Mouse (Mus musculus): ENCODE measurements around the gene Edc3. TPM values are rescaled to one million over a fixed set of nuclear protein-coding genes. Genes with fewer than 3 reads are reported as not detected.

The Edc3 gene
- polyA plus RNA-seq, 1 experiment from 2014 or later, result 13.8 TPM

DNA sequence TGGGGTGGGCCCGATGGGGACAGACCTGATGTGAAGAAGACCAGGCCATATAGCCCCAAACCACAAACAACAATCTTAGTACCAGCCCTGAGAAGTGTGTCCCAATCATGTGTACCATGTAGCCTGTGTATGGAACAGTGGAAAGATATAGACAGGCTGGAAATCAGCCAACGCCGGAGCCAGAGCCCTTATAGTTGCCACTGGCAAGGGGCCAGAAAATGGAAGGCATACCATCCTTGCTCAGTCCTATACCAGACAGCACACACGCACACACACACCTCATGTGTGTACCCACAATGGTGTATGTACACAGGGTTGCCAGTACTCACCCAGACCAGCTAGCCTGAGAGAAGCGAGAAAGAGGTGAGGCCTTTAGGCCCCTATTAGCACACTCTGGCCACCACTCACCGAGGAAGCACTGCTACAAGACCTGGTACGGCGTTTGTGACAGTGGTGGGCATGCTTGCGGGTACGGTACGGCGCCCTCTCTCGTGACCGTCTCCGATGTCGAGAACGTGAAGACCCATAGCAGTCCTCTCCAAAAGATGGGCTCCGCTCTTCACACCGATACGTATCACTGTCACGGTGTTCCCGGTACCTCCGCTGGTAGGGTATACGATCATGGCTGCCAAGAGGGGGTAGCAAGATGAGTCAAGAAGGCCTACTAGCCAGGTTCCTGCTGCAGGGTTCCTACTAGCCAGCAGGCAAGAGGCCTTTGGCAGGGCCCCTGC lies 52.2 kb downstream of the Edc3 start:
- Histone ChIP-seq H3K27ac (replicated peaks) (peak overlapping the region; percentile 99), H3K4me1 (replicated peaks) (peaks cover 76% of the 10 kb centered on the region)

DNA sequence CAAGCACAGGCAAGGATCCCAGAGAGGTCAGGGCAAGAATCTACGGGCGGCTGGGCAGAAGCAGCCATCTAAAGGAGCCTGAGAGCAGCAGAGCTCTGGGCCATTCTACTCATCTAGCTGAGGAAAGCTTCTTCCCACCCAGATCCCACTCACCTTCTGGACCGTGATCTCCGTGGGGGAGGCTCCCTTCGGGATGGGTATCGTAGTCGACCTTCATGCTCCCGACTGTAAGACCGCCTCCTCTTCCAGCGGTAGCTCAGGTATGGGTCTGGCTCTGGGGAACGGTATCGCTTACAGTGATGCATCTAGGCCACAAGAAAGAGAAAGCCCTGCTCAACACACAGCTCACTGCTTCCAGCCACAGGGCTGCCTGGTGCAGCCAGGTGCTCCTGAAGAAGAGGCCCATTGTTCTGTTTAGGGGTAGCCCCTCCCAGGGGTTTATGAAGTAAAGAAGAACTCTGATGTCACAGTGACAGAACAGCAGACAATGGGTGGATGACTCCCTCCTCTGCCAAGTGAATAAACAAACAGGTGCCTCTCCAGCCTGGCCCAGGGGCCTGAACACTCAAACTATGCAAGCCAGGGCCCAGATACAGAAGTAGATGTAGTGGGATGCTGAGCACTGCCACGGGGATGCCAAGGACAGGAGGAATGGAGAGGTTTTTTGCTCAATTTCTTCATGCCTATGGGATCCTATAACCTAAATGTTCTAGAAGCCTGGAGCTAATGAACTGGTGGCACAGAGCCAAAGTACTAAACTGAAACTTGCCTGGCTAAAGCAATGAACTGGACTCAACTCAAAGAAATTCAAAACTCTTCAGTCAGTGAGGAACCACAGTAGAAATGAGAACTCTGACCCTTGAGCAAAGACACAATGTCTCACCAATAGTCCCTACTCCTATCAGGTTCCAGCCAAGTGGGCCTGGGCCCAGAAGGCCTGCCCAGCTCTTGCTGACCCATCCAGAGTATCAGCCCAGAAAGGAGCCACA lies 53.5 kb downstream of the Edc3 start:
- Histone ChIP-seq H3K4me2 (peak overlapping the region; percentile 93), H3K9me3 (replicated peaks) (no peaks in the 10 kb centered on the region), H3K4me3 (replicated peaks) (peak overlapping the region; percentile 85), H3K4me1 (replicated peaks) (peaks cover 87% of the 10 kb centered on the region), H3K27ac (replicated peaks) (peak overlapping the region; percentile 99), H3K36me3 (replicated peaks) (peaks cover 60% of the 10 kb centered on the region), H3K27me3 (0 out of 2 replicates have a peak, but pooled peaks cover 3% of the 10 kb centered on the region), H3K9ac (peak overlapping the region; percentile 95)
- ATAC-seq (ENCODE audit: insufficient read depth), result no peak
- WGBS (ENCODE audit: insufficient replicate concordance), result 89% methylated on average over 13 of the region's 13 CpGs

More for the DNA sequence above, 52.2 kb downstream of the Edc3 start:
- peaks cover 72% of the 10 kb centered on the region for H3K36me3 ChIP-seq (replicated peaks)
- no peaks in the 10 kb centered on the region for H3K9me3 ChIP-seq (replicated peaks)
- no peaks in the 10 kb centered on the region for H3K27me3 ChIP-seq
- no peak for ATAC-seq (ENCODE audit: insufficient read depth)
- H3K9ac ChIP-seq, result no peak overlapping the region
- 95% methylated on average over 24 of the region's 24 CpGs for WGBS (ENCODE audit: insufficient replicate concordance)
- peak overlapping the region; percentile 60 for H3K4me2 ChIP-seq
- H3K4me3 ChIP-seq (replicated peaks), result peak overlapping the region; percentile 4; the same call in 1 of the 2 replicates

GRCm38 (mm10) chr9:57762563-57762991 lies 54.2 kb downstream of the Edc3 start:
- H3K9me3 ChIP-seq (replicated peaks), result no peaks in the 10 kb centered on the region
- H3K4me3 ChIP-seq (replicated peaks), result peak overlapping the region; percentile 85
- H3K9ac ChIP-seq, result peak overlapping the region; percentile 95
- ATAC-seq (ENCODE audit: insufficient read depth), result no peak
- H3K4me2 ChIP-seq, result peak overlapping the region; percentile 93
- peaks cover 53% of the 10 kb centered on the region for H3K36me3 ChIP-seq (replicated peaks)
- 30% methylated on average over 6 of the region's 6 CpGs for WGBS (ENCODE audit: insufficient replicate concordance)
- H3K4me1 ChIP-seq (replicated peaks), result peaks cover 87% of the 10 kb centered on the region
- 0 out of 2 replicates have a peak, but pooled peaks cover 4% of the 10 kb centered on the region for H3K27me3 ChIP-seq
- H3K27ac ChIP-seq (replicated peaks), result peak overlapping the region; percentile 99

GRCm38 (mm10) chr9:57764147-57764973 lies 56.0 kb downstream of the Edc3 start:
- Histone ChIP-seq H3K9ac (peak overlapping the region; percentile 95), H3K4me3 (replicated peaks) (peak overlapping the region; percentile 85), H3K36me3 (replicated peaks) (peaks cover 35% of the 10 kb centered on the region), H3K27me3 (0 out of 2 replicates have a peak, but pooled peaks cover 4% of the 10 kb centered on the region), H3K4me1 (replicated peaks) (peaks cover 81% of the 10 kb centered on the region), H3K27ac (replicated peaks) (peak overlapping the region; percentile 99), H3K9me3 (replicated peaks) (no peaks in the 10 kb centered on the region), H3K4me2 (peak overlapping the region; percentile 93)
- ATAC-seq (ENCODE audit: insufficient read depth), result peak; percentile 26
- under 1% methylated on average over 55 of the region's 57 CpGs for WGBS (ENCODE audit: insufficient replicate concordance)

DNA sequence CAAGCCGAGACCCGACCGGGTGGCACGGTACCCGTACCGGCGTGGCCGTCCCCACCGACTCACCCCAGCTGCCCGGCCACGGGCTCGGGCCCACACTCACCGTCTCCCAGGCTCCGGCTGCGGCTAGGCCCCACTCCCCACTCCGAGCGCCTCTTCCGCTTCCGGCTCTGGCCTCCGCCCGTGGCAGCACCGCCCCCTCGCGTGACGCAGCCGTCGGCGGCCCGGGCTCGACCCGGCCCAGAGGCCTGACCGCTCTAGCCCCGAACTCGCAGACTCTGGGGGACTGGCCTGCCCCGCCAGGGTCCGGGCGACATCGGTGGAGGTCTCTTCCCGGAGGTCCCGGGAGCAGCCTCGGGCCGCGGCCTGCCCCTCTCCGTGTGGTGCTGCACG lies 56.6 kb downstream of the Edc3 start:
- under 1% methylated on average over 45 of the region's 45 CpGs for WGBS (ENCODE audit: insufficient replicate concordance)
- peak; percentile 80 for ATAC-seq (ENCODE audit: insufficient read depth)
- H3K9ac ChIP-seq, result peak overlapping the region; percentile 95
- H3K4me3 ChIP-seq (replicated peaks), result peak overlapping the region; percentile 85
- H3K27ac ChIP-seq (replicated peaks), result peak overlapping the region; percentile 99
- H3K9me3 ChIP-seq (replicated peaks), result no peaks in the 10 kb centered on the region
- H3K4me1 ChIP-seq (replicated peaks), result peaks cover 81% of the 10 kb centered on the region
- H3K4me2 ChIP-seq, result peak overlapping the region; percentile 93
- H3K27me3 ChIP-seq, result 0 out of 2 replicates have a peak, but pooled peaks cover 4% of the 10 kb centered on the region
- H3K36me3 ChIP-seq (replicated peaks), result peaks cover 29% of the 10 kb centered on the region

- H3K36me3 ChIP-seq (replicated peaks), result peaks cover 22% of the 10 kb centered on the region
- peak within 1 kb of the TSS; percentile 95 for H3K9ac ChIP-seq
- ATAC-seq (ENCODE audit: insufficient read depth), result peak; percentile 22
- no peaks in the 10 kb centered on the region for H3K9me3 ChIP-seq (replicated peaks)
- H3K4me1 ChIP-seq (replicated peaks), result peaks cover 80% of the 10 kb centered on the region
- WGBS (ENCODE audit: insufficient replicate concordance), result under 1% methylated on average over 93 of the region's 93 CpGs
- peak within 1 kb of the TSS; percentile 99 for H3K27ac ChIP-seq (replicated peaks)
- peak within 1 kb of the TSS; percentile 93 for H3K4me2 ChIP-seq
- H3K4me3 ChIP-seq (replicated peaks), result peak within 1 kb of the TSS; percentile 85
- H3K27me3 ChIP-seq, result 0 out of 2 replicates have a peak, but pooled peaks cover 4% of the 10 kb centered on the region
Measured at GRCm38 (mm10) chr9:57765364-57766351, 57.3 kb downstream of the Edc3 start, which contains the start of gene Clk3. Gene Clk3 (minus strand): TSS chr9:57765860.

GRCm38 (mm10) chr9:57766431-57766830 lies 58.1 kb downstream of the Edc3 start:
- Histone ChIP-seq H3K9me3 (replicated peaks) (no peaks in the 10 kb centered on the region), H3K27ac (replicated peaks) (peak overlapping the region; percentile 99), H3K36me3 (replicated peaks) (peaks cover 14% of the 10 kb centered on the region), H3K4me3 (replicated peaks) (peak overlapping the region; percentile 85), H3K9ac (peak overlapping the region; percentile 95), H3K27me3 (0 out of 2 replicates have a peak, but pooled peaks cover 4% of the 10 kb centered on the region), H3K4me1 (replicated peaks) (peaks cover 78% of the 10 kb centered on the region), H3K4me2 (peak overlapping the region; percentile 93)
- no peak for ATAC-seq (ENCODE audit: insufficient read depth)
- 54% methylated on average over 6 of the region's 6 CpGs for WGBS (ENCODE audit: insufficient replicate concordance)

DNA sequence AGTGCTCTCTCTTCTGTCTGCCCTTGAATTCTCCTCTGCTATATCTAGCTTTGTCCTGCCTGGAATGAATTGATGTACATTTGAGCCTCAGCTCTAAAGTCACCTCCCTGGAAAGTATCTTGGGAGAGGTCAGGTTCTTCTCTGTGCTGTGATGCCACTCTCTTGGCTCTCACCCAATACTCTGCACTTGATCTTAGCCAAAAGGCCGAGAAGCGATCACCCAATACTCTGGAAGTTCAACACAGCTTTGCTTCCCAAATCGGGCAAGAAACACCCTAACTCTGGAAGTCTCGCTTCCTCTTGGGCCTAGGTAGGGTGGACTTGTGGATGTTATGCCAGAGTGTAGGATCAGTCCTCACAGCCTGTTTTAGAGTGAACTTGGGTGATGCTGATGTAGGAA lies 58.9 kb downstream of the Edc3 start:
- H3K36me3 ChIP-seq (replicated peaks), result 0 out of 2 replicates have a peak, but pooled peaks cover 6% of the 10 kb centered on the region
- ATAC-seq (ENCODE audit: insufficient read depth), result no peak
- H3K9ac ChIP-seq, result peak overlapping the region; percentile 2; the same call in 1 of the 2 replicates
- WGBS (ENCODE audit: insufficient replicate concordance), result 82% methylated on average over 4 of the region's 4 CpGs
- H3K27ac ChIP-seq (replicated peaks), result peak overlapping the region; percentile 99
- H3K4me2 ChIP-seq, result no peak overlapping the region
- peaks cover 78% of the 10 kb centered on the region for H3K4me1 ChIP-seq (replicated peaks)
- no peak overlapping the region for H3K4me3 ChIP-seq (replicated peaks)
- 0 out of 2 replicates have a peak, but pooled peaks cover 4% of the 10 kb centered on the region for H3K27me3 ChIP-seq
- no peaks in the 10 kb centered on the region for H3K9me3 ChIP-seq (replicated peaks)

- Histone ChIP-seq H3K4me2 (peak overlapping the region; percentile 64), H3K27me3 (0 out of 2 replicates have a peak, but pooled peaks cover 4% of the 10 kb centered on the region), H3K9ac (peak overlapping the region; percentile 57), H3K4me3 (replicated peaks) (peak overlapping the region; percentile 43), H3K4me1 (replicated peaks) (peaks cover 82% of the 10 kb centered on the region), H3K9me3 (replicated peaks) (no peaks in the 10 kb centered on the region), H3K36me3 (replicated peaks) (no peaks in the 10 kb centered on the region), H3K27ac (replicated peaks) (peak overlapping the region; percentile 99)
- ATAC-seq (ENCODE audit: insufficient read depth), result peak; percentile 81
- 43% methylated on average over 2 of the region's 2 CpGs for WGBS (ENCODE audit: insufficient replicate concordance)
Measured at GRCm38 (mm10) chr9:57769539-57770069, 61.3 kb downstream of the Edc3 start.
